Mouse (Mus musculus): ENCODE data around the gene Sycp2. TPM values are rescaled to one million over a fixed set of nuclear protein-coding genes. Genes with fewer than 3 reads are reported as not detected.
A peak's percentile ranks its signal among the peaks of the same experiment; 100 is the strongest.

The Sycp2 gene
- polyA plus RNA-seq, 1 experiment from 2014 or later, result 0.11 TPM

- Histone ChIP-seq H3K9me3 (replicated peaks) (no peaks in the 10 kb centered on the region; the same call in 1 of the 2 replicates), H3K4me1 (replicated peaks) (peaks cover 8% of the 10 kb centered on the region), H3K4me2 (no peak overlapping the region), H3K36me3 (peaks cover 4% of the 10 kb centered on the region; the same call in 1 of the 2 replicates), H3K4me3 (no peak overlapping the region), H3K27ac (ENCODE audit: poor library complexity, severe bottlenecking) (no peak overlapping the region), H3K9ac (no peak overlapping the region), H3K27me3 (replicated peaks) (no peaks in the 10 kb centered on the region)
- 67% methylated on average over 9 of the region's 9 CpGs for WGBS
- ATAC-seq (ENCODE audit: insufficient number of reproducible peaks, low FRiP score), result no peak
Observed at GRCm38 (mm10) chr2:178428183-178428582, 20.7 kb upstream of the Sycp2 start.

DNA sequence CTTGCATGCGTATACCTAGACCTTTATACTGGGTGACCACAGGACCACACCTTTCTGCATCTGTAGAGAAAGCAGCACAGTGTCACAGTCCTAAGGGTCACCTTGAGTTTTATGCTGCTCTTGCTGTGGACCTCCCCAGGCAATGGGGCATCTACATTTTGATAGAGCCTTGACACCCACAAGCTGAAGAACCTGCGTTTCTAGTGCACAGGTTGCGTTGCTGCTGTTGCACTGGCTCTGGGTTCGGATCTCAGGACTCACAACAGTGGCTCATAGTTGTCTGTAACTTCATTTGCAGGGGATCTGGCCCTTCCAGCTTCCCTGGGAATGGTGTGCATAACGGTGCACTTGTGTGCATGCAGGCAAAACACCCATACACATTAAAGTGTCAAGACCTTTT lies 19.7 kb upstream of the Sycp2 start:
- no peak overlapping the region for H3K9ac ChIP-seq
- H3K4me2 ChIP-seq, result no peak overlapping the region
- 77% methylated on average over 5 of the region's 5 CpGs for WGBS
- no peak for ATAC-seq (ENCODE audit: insufficient number of reproducible peaks, low FRiP score)
- H3K9me3 ChIP-seq (replicated peaks), result no peaks in the 10 kb centered on the region; the same call in 1 of the 2 replicates
- H3K36me3 ChIP-seq, result peaks cover 4% of the 10 kb centered on the region; the same call in 1 of the 2 replicates
- H3K4me1 ChIP-seq (replicated peaks), result peaks cover 18% of the 10 kb centered on the region
- no peak overlapping the region for H3K27ac ChIP-seq (ENCODE audit: poor library complexity, severe bottlenecking)
- H3K27me3 ChIP-seq (replicated peaks), result no peaks in the 10 kb centered on the region
- H3K4me3 ChIP-seq, result no peak overlapping the region

DNA sequence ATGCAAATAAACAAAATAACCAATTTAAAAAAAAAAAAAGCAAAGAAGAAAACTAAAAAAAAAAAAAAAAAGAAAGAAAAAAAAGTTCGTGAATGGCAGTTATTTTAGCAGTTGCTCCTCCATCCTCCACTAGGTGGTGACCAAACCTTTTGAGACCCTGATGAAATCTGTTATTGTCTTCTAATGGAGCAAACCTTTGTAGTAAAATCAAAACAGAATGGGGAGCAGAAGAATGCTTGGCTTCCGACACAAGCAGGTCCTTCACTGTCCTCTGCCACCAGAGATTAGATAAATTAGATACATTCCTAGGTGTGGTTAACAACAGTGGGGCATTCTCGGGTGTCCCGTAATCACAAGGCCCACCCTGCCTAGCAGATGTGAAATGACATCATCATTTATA lies 18.7 kb upstream of the Sycp2 start:
- peaks cover 4% of the 10 kb centered on the region; the same call in 1 of the 2 replicates for H3K36me3 ChIP-seq
- no peak overlapping the region for H3K4me3 ChIP-seq
- H3K9ac ChIP-seq, result no peak overlapping the region
- H3K27me3 ChIP-seq (replicated peaks), result no peaks in the 10 kb centered on the region
- no peaks in the 10 kb centered on the region; the same call in 1 of the 2 replicates for H3K9me3 ChIP-seq (replicated peaks)
- H3K4me2 ChIP-seq, result no peak overlapping the region
- H3K27ac ChIP-seq (ENCODE audit: poor library complexity, severe bottlenecking), result no peak overlapping the region
- WGBS, result 25% methylated on average over 4 of the region's 4 CpGs
- no peak for ATAC-seq (ENCODE audit: insufficient number of reproducible peaks, low FRiP score)
- H3K4me1 ChIP-seq (replicated peaks), result peaks cover 24% of the 10 kb centered on the region

DNA sequence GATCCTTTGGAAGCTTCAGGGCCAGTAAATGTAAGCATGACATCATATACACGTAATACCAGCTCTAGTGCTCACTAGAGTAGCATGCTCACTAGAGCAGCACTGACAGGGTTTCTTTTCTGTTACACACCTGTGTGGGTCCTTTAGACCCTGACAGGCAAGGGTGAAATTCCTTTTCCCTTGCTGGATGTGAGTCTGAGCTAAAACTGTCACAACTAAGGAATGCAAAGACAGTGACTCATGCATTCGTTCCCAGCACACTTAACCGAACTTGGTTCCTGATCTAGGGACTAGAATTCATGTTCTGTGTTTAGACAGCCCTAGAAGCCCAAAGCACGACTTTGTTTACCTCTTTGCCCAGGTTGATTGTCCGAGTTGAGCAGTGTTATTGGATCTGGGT lies 15.7 kb upstream of the Sycp2 start:
- peaks cover 33% of the 10 kb centered on the region for H3K4me1 ChIP-seq (replicated peaks)
- H3K9ac ChIP-seq, result no peak overlapping the region
- 0 out of 2 replicates have a peak overlapping the region, but pooled peaks have one; percentile 78 for H3K27ac ChIP-seq (ENCODE audit: poor library complexity, severe bottlenecking)
- H3K4me2 ChIP-seq, result no peak overlapping the region
- H3K4me3 ChIP-seq, result no peak overlapping the region
- H3K27me3 ChIP-seq (replicated peaks), result no peaks in the 10 kb centered on the region
- H3K9me3 ChIP-seq (replicated peaks), result no peaks in the 10 kb centered on the region; the same call in 1 of the 2 replicates
- WGBS, result 50% methylated on average over 5 of the region's 5 CpGs
- no peak for ATAC-seq (ENCODE audit: insufficient number of reproducible peaks, low FRiP score)
- peaks cover 17% of the 10 kb centered on the region for H3K36me3 ChIP-seq

DNA sequence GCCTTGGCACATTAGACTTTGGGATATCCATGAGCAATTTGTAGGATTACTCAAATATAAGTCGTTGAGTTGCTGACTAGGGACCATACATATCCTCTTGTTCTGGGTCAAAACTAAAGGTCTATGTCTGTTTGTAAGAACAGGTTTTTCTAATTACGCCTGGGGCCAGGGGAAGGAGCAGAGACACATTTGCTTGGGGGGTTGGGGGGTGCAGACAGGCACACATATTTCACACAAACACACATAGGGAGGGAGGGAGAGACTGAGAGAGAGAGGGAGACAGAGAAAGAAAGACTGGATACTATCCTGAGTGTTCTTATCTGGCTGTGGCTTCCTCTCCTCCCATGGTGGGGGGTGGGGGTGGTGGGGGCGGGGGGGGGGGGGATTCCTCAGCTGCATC lies 14.7 kb upstream of the Sycp2 start:
- peak; percentile 20; the same call in 1 of the 2 replicates for ATAC-seq (ENCODE audit: insufficient number of reproducible peaks, low FRiP score)
- Histone ChIP-seq H3K4me3 (no peak overlapping the region), H3K4me1 (replicated peaks) (peaks cover 35% of the 10 kb centered on the region), H3K27me3 (replicated peaks) (no peaks in the 10 kb centered on the region), H3K9ac (peak overlapping the region; percentile 7; the same call in 1 of the 2 replicates), H3K36me3 (peaks cover 23% of the 10 kb centered on the region), H3K4me2 (peak overlapping the region; percentile 47), H3K27ac (ENCODE audit: poor library complexity, severe bottlenecking) (peak overlapping the region; percentile 78), H3K9me3 (replicated peaks) (no peaks in the 10 kb centered on the region; the same call in none of the 2 replicates)
- 8% methylated on average over 3 of the region's 3 CpGs for WGBS

GRCm38 (mm10) chr2:178421603-178422002 lies 14.1 kb upstream of the Sycp2 start:
- 0 out of 2 replicates have a peak overlapping the region, but pooled peaks have one; percentile 5 for H3K9ac ChIP-seq
- ATAC-seq (ENCODE audit: insufficient number of reproducible peaks, low FRiP score), result no peak
- 22% methylated on average over 6 of the region's 6 CpGs for WGBS

GRCm38 (mm10) chr2:178420576-178420975 lies 13.1 kb upstream of the Sycp2 start:
- Histone ChIP-seq H3K9ac (0 out of 2 replicates have a peak overlapping the region, but pooled peaks have one; percentile 24), H3K9me3 (replicated peaks) (no peaks in the 10 kb centered on the region; the same call in none of the 2 replicates), H3K4me1 (replicated peaks) (peaks cover 51% of the 10 kb centered on the region)

More at GRCm38 (mm10) chr2:178421603-178422002, 14.1 kb upstream of the Sycp2 start:
- peak overlapping the region; percentile 78 for H3K27ac ChIP-seq (ENCODE audit: poor library complexity, severe bottlenecking)
- H3K4me1 ChIP-seq (replicated peaks), result peaks cover 41% of the 10 kb centered on the region
- no peak overlapping the region for H3K4me3 ChIP-seq
- H3K4me2 ChIP-seq, result peak overlapping the region; percentile 47
- no peaks in the 10 kb centered on the region for H3K27me3 ChIP-seq (replicated peaks)
- H3K36me3 ChIP-seq, result peaks cover 23% of the 10 kb centered on the region
- H3K9me3 ChIP-seq (replicated peaks), result no peaks in the 10 kb centered on the region; the same call in none of the 2 replicates

GRCm38 (mm10) chr2:178416970-178417369 lies 9.5 kb upstream of the Sycp2 start:
- ATAC-seq (ENCODE audit: insufficient number of reproducible peaks, low FRiP score), result no peak
- Histone ChIP-seq H3K4me1 (replicated peaks) (peaks cover 57% of the 10 kb centered on the region), H3K27me3 (replicated peaks) (peaks cover 6% of the 10 kb centered on the region; the same call in 1 of the 2 replicates), H3K36me3 (peaks cover 20% of the 10 kb centered on the region), H3K9ac (no peak overlapping the region), H3K4me2 (peak overlapping the region; percentile 48), H3K4me3 (no peak overlapping the region), H3K9me3 (replicated peaks) (no peaks in the 10 kb centered on the region; the same call in 1 of the 2 replicates), H3K27ac (ENCODE audit: poor library complexity, severe bottlenecking) (no peak overlapping the region)
- 43% methylated on average over 4 of the region's 4 CpGs for WGBS

More at GRCm38 (mm10) chr2:178420576-178420975, 13.1 kb upstream of the Sycp2 start:
- no peak for ATAC-seq (ENCODE audit: insufficient number of reproducible peaks, low FRiP score)
- H3K4me3 ChIP-seq, result no peak overlapping the region
- peaks cover 23% of the 10 kb centered on the region for H3K36me3 ChIP-seq
- no peaks in the 10 kb centered on the region for H3K27me3 ChIP-seq (replicated peaks)
- 55% methylated on average over 9 of the region's 9 CpGs for WGBS
- no peak overlapping the region for H3K4me2 ChIP-seq
- no peak overlapping the region for H3K27ac ChIP-seq (ENCODE audit: poor library complexity, severe bottlenecking)

DNA sequence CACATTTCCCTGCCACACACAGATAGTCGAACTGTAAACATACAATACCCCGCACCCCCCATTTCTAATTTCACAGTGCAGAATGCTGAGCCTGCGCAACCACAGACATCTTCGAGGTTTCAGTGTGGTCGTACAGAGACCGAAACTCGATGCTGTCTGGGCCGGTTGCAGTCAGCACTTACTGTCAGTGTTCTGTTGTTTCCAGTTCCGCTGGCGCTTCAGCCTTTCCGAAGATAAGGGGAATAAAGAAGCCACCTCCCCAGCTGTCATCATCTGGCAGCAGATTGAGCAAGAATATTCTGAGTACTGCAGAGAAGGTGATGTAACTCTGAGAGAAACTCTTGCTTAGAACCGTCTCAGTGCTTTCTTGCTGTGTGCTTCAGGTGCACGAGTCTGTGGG lies 8.9 kb upstream of the Sycp2 start:
- Histone ChIP-seq H3K9me3 (replicated peaks) (no peaks in the 10 kb centered on the region; the same call in 1 of the 2 replicates), H3K4me1 (replicated peaks) (peaks cover 57% of the 10 kb centered on the region), H3K36me3 (peaks cover 20% of the 10 kb centered on the region), H3K27me3 (replicated peaks) (peaks cover 6% of the 10 kb centered on the region; the same call in 1 of the 2 replicates), H3K9ac (peak overlapping the region; percentile 46; the same call in 1 of the 2 replicates), H3K4me2 (peak overlapping the region; percentile 48), H3K4me3 (no peak overlapping the region), H3K27ac (ENCODE audit: poor library complexity, severe bottlenecking) (no peak overlapping the region)
- ATAC-seq (ENCODE audit: insufficient number of reproducible peaks, low FRiP score), result no peak
- 26% methylated on average over 13 of the region's 13 CpGs for WGBS

DNA sequence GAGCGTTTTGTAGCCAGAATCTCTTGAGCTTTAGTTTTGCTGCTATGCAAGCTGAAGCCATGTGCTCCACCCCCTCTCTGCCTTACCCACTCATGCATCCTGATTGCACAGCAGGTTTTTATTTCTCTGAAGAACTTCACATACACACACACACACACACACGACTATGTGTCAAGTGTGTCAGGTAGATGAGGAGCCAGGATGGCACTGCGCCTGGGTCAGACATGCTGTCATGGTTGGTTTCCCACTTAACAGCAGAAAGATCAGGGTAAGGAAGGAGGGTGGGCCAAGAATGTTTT lies 7.6 kb upstream of the Sycp2 start:
- H3K9me3 ChIP-seq (replicated peaks), result no peaks in the 10 kb centered on the region; the same call in 1 of the 2 replicates
- peaks cover 20% of the 10 kb centered on the region for H3K36me3 ChIP-seq
- peaks cover 9% of the 10 kb centered on the region; the same call in 1 of the 2 replicates for H3K27me3 ChIP-seq (replicated peaks)
- no peak overlapping the region for H3K9ac ChIP-seq
- peak overlapping the region; percentile 99 for H3K4me2 ChIP-seq
- H3K4me1 ChIP-seq (replicated peaks), result peaks cover 49% of the 10 kb centered on the region
- ATAC-seq (ENCODE audit: insufficient number of reproducible peaks, low FRiP score), result 0 out of 2 replicates have a peak, but pooled peaks have one; percentile 1
- H3K4me3 ChIP-seq, result peak overlapping the region; percentile 64
- 34% methylated on average over 3 of the region's 3 CpGs for whole genome bisulfite sequencing
- peak overlapping the region; percentile 90 for H3K27ac ChIP-seq (ENCODE audit: poor library complexity, severe bottlenecking)

GRCm38 (mm10) chr2:178414261-178415149 lies 7.0 kb upstream of the Sycp2 start, which contains the start of the genes Ppp1r3d and Fam217b:
TSS of gene Ppp1r3d (minus strand) at chr2:178414472.
TSS of gene Fam217b (plus strand) at chr2:178414524.
- peak within 1 kb of the TSS; percentile 90 for H3K27ac ChIP-seq (ENCODE audit: poor library complexity, severe bottlenecking)
- peaks cover 9% of the 10 kb centered on the region; the same call in 1 of the 2 replicates for H3K27me3 ChIP-seq (replicated peaks)
- ATAC-seq (ENCODE audit: insufficient number of reproducible peaks, low FRiP score), result peak; percentile 66
- H3K4me2 ChIP-seq, result peak within 1 kb of the TSS; percentile 99
- peaks cover 53% of the 10 kb centered on the region for H3K4me1 ChIP-seq (replicated peaks)
- no peaks in the 10 kb centered on the region; the same call in 1 of the 2 replicates for H3K9me3 ChIP-seq (replicated peaks)
- WGBS, result 2% methylated on average over 65 of the region's 74 CpGs
- H3K36me3 ChIP-seq, result peaks cover 20% of the 10 kb centered on the region
- peak within 1 kb of the TSS; percentile 64 for H3K4me3 ChIP-seq
- peak within 1 kb of the TSS; percentile 82 for H3K9ac ChIP-seq
